Mouse (Mus musculus) liver, embryonic 18 days (tissue): ENCODE data around the gene Ddah1. TPM values are rescaled to one million over a fixed set of nuclear protein-coding genes. Genes with fewer than 3 reads are reported as not detected.

Experiments used
- polyA plus RNA-seq: library from polyadenylated mRNA; depleted of rRNA; stranded (reverse); fragments of >200 nt; gene quantifications from 2 replicates; pipeline ENCODE4 v1.2.3, GENCODE M21; 2012; rRNA removed

Gene Ddah1
- polyA plus RNA-seq = 37.3 and 38.7 TPM in 2 replicates

DNA sequence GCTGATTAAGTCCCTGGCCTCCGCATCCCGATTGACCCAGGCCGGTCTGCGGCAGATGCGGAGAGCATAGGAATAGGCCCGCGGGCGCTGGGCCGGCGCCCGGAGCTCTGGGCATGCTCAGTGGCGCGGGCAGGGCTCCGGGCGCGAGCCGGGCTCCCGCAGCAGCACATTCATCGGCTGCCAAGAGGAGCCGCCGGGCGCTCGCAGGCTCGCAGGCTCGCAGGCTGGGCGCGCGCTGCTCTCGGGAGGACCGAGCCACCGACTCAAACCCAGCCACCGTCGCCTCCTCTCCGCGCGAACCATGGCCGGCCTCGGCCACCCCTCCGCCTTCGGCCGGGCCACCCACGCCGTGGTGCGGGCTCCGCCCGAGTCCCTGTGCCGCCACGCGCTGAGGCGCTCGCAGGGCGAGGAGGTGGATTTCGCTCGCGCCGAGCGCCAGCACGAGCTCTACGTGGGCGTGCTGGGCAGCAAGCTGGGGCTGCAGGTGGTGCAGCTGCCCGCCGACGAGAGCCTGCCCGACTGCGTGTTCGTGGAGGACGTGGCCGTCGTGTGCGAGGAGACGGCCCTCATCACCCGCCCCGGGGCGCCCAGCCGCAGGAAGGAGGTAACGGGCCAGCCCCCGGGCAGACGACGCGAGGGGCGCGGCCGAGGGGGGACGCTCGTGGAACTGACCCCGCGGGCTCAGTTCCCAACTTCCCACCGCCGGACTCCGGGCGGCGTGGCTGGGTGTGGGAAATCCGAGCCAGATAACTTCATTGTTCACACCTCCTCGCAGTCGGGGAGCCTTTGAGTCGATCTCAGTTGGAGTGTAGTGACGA is at the start of gene Ddah1:
Gene Ddah1, plus strand, starts transcription at position 115 of the 818 bp plus-strand sequence.

GRCm38 (mm10) chr3:145922019-145922854 is 163.8 kb downstream of the Ddah1 start, which contains the start of gene Bcl10:
Gene Bcl10 (plus strand): TSS chr3:145922804.

GRCm38 (mm10) chr3:145937505-145938404 is 179.3 kb downstream of the Ddah1 start, which contains the start of gene 2410004B18Rik:
Gene 2410004B18Rik (plus strand): TSS chr3:145938014.

Other genes with a start within 250 kb of the Ddah1 start
- 5.5 and 6.0 TPM in 2 replicates for gene Znhit6, start 182.5 kb upstream of the Ddah1 start, polyA plus RNA-seq
- gene Ccn1, start 108.7 kb upstream of the Ddah1 start, polyA plus RNA-seq = 6.6 and 10.0 TPM in 2 replicates
- gene Bcl10, start 164.1 kb downstream of the Ddah1 start, polyA plus RNA-seq = 8.3 and 9.0 TPM in 2 replicates
- gene 2410004B18Rik, start 179.3 kb downstream of the Ddah1 start, polyA plus RNA-seq = 6.9 and 8.4 TPM in 2 replicates
- 1.6 and 1.9 TPM in 2 replicates for gene Syde2, start 229.2 kb downstream of the Ddah1 start, polyA plus RNA-seq